ENCODE assay signal across 16 mouse cellular contexts in the genomic region with DNA sequence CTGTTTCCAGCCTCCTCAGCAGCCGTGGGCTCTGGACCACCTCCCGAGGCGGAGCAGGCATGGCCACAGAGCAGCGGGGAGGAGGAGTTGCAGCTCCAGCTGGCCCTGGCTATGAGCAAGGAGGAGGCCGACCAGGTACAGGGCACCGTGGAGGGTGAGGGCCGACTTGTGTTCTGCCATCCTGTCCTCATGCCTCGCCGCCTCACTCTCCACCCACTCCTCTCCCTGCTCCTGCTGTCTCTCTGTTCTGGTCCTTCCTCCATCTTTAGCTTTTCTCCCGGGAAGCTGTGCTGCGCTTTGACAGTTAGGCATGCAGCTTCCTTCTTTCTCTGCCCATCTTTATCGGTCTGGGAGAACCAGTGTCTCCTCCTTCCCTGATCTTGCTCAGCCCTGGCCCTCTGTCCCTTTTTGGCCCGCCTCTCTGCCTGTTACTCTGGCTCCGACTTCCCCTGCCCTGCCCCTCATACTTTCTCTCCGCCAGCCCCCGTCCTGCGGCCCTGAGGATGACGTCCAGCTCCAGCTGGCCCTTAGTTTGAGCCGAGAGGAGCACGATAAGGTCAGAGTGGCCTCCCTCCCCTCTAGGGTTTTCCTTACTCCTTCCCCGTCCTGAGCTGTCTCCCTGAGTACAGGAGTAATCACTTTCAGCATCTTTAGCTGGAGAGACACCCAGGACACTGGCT. TPM values are rescaled to one million over a fixed set of nuclear protein-coding genes. Genes with fewer than 3 reads are reported as not detected.
A peak's percentile ranks its signal among the peaks of the same experiment; 100 is the strongest.
DNase-seq lines count a peak whose midpoint lies in the region.
"Had no signal": no experiment of that assay in that cellular context is flagged by ENCODE, and none has a peak within 500 bp of the region (broad histone marks: within the 10 kb centered on the region; RNA-seq: fewer than 3 reads in every experiment).

No protein-coding gene starts in this region.

- peak; percentile 4 for DNase-seq in cerebellum, adult 9-11 months
- DNase-seq in cerebellum, adult 18-20 months, result no peak
- DNase-seq in heart, postnatal 4 days, result peak; percentile 53
- DNase-seq in heart, adult 18-20 months, result no peak
- peak; percentile 49 to 54 for DNase-seq in layer of hippocampus, postnatal 36 days
- DNase-seq in layer of hippocampus, adult 8-10 months (ENCODE audit: low spot score in 2 of 2), result no peak
- DNase-seq in right cerebral cortex, postnatal 14 days, result peak; percentile 17
- no peak for DNase-seq in right cerebral cortex, adult 18-20 months
- DNase-seq: forebrain, postnatal 0 days; gastrocnemius, postnatal 14 days; liver; liver, postnatal 0 days; thymus, postnatal 14 days had no signal

RNA-seq across cellular contexts. Expression of gene Epn1, which starts 12.9 kb away (rescaled TPM):
- 100 to 1,000 TPM; 171 to 183 TPM for total RNA-seq in heart, postnatal 4 days (2021)
- 100 to 1,000 TPM; 183 to 191 TPM for total RNA-seq in heart, adult 18-20 months (2021)
- total RNA-seq in layer of hippocampus, postnatal 36 days (2021), result 100 to 1,000 TPM; 523 to 530 TPM
- total RNA-seq in layer of hippocampus, adult 8-10 months (2022), result 100 to 1,000 TPM; 411 to 477 (median 457) TPM

RNA-seq across cellular contexts. Expression of gene Rfpl4, which starts 23.8 kb away (rescaled TPM):
- not detected for total RNA-seq in heart, postnatal 4 days (2021)
- not detected for total RNA-seq in heart, adult 18-20 months (2021)
- total RNA-seq in layer of hippocampus, postnatal 36 days (2021), result not detected
- not detected for total RNA-seq in layer of hippocampus, adult 8-10 months (2022)
- total RNA-seq: CH12.LX; forebrain, postnatal 0 days; gastrocnemius, postnatal 14 days; left cerebral cortex, postnatal 10 days; neutrophil, adult 5-6 weeks had no signal

RNA-seq across cellular contexts. Expression of gene U2af2, which starts 31.0 kb away (rescaled TPM):
- total RNA-seq in heart, postnatal 4 days (2021), result 100 to 1,000 TPM; 136 to 145 TPM
- 10 to 100 TPM; 67.1 to 68.1 TPM for total RNA-seq in heart, adult 18-20 months (2021)
- total RNA-seq in layer of hippocampus, postnatal 36 days (2021), result 100 to 1,000 TPM; 183 to 184 TPM
- 100 to 1,000 TPM; 175 to 196 (median 179) TPM for total RNA-seq in layer of hippocampus, adult 8-10 months (2022)

RNA-seq across cellular contexts. Expression of gene Rasl2-9, which starts 32.8 kb away (rescaled TPM):
- total RNA-seq in heart, postnatal 4 days (2021), result 1 to 10 TPM; 2.6 to 4.5 TPM
- 1 to 10 TPM; 7.5 to 8.3 TPM for total RNA-seq in heart, adult 18-20 months (2021)
- not detected for total RNA-seq in layer of hippocampus, postnatal 36 days (2021)
- 1 to 10 TPM in 1 of 4 experiments, under 1 TPM in 2, not detected in 1; 0.63 to 1.0 (median 0.77) TPM for total RNA-seq in layer of hippocampus, adult 8-10 months (2022)
- total RNA-seq: neutrophil, adult 5-6 weeks had no signal

RNA-seq across cellular contexts. Expression of gene Zfp580, which starts 41.6 kb away (rescaled TPM):
- 10 to 100 TPM; 12.2 to 13.2 TPM for total RNA-seq in heart, postnatal 4 days (2021)
- 1 to 10 TPM; 4.2 TPM for total RNA-seq in heart, adult 18-20 months (2021)
- 10 to 100 TPM; 34.5 to 35.2 TPM for total RNA-seq in layer of hippocampus, postnatal 36 days (2021)
- 10 to 100 TPM; 22.8 to 28.6 (median 27.8) TPM for total RNA-seq in layer of hippocampus, adult 8-10 months (2022)

Comparison
In these comparisons a context has a peak if more than half of its experiments do, and no peak if none do; other contexts are left out.
1. DNase-seq: peak in cerebellum, adult 9-11 months (single experiment), heart, postnatal 4 days (single experiment), layer of hippocampus, postnatal 36 days (2 of 2) and right cerebral cortex, postnatal 14 days (single experiment); none in cerebellum, adult 18-20 months (0 of 2), heart, adult 18-20 months (0 of 2), layer of hippocampus, adult 8-10 months (0 of 2) and right cerebral cortex, adult 18-20 months (single experiment).